Mouse (Mus musculus): ENCODE results near the gene Gabra3. TPM values are rescaled to one million over a fixed set of nuclear protein-coding genes. Genes with fewer than 3 reads are reported as not detected.

Gabra3 gene
- 24.6 and 64.8 TPM in 2 replicates for polyA plus RNA-seq (2014; fragmentation: Nextera tagmentation; extraction: Ambion mirVana)

- no peaks in the 10 kb centered on the region for H3K27me3 ChIP-seq (ENCODE audit: control insufficient read depth, insufficient read depth, low read length)
- peak within 1 kb of the TSS; percentile 50 for H3K9ac ChIP-seq (replicated peaks; ENCODE audit: low read depth, low read length)
- H3K4me2 ChIP-seq (ENCODE audit: low read depth, low read length) = peak within 1 kb of the TSS; percentile 37
- H3K27ac ChIP-seq (ENCODE audit: low read depth, low read length) = peak within 1 kb of the TSS; percentile 34; the same call in 1 of the 2 replicates
- H3K36me3 ChIP-seq (ENCODE audit: control insufficient read depth, insufficient read depth, low read length) = no peaks in the 10 kb centered on the region
- H3K4me1 ChIP-seq (ENCODE audit: control insufficient read depth, insufficient read depth, low read length) = no peaks in the 10 kb centered on the region
- no peaks in the 10 kb centered on the region for H3K9me3 ChIP-seq (ENCODE audit: control insufficient read depth, low read length)
- H3K4me3 ChIP-seq (ENCODE audit: low read depth, low read length) = peak within 1 kb of the TSS; percentile 39
- peak; percentile 92 for ATAC-seq (ENCODE audit: low read depth)
- 15% methylated on average over 4 of the region's 4 CpGs for WGBS
These were observed at the start of gene Gabra3 for GRCm38 (mm10) chrX:72656230-72656898. Gene Gabra3, minus strand, starts transcription at chrX:72656848.

DNA sequence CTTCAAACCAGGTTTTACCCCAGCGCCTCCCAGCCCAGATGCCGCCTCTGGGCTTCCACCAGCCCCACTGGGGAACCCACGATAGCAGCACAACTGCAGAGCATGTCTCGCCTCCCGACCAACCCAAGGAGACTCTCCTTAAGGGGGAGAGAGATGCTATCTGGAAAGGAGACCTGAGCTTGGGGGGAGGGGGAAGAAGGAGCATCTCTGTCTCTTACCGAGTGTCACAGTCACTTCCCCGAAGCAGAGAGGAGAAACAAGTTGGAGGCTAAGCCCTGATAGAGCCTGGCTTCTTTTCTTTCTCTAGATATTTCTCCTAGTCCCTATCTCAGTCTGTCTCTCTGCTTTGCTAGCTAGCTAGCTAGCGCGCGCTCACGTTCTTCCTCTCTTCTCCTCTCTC lies 859 bp downstream of the Gabra3 start:
- WGBS = 16% methylated on average over 11 of the region's 11 CpGs
- peak; percentile 88 for ATAC-seq (ENCODE audit: low read depth)

GRCm38 (mm10) chrX:72655381-72655780 lies 1.3 kb downstream of the Gabra3 start:
- Histone ChIP-seq H3K27ac (ENCODE audit: low read depth, low read length) (no peak overlapping the region), H3K27me3 (ENCODE audit: control insufficient read depth, insufficient read depth, low read length) (no peaks in the 10 kb centered on the region), H3K9ac (replicated peaks; ENCODE audit: low read depth, low read length) (peak overlapping the region; percentile 50), H3K4me3 (ENCODE audit: low read depth, low read length) (peak overlapping the region; percentile 39), H3K9me3 (ENCODE audit: control insufficient read depth, low read length) (no peaks in the 10 kb centered on the region), H3K4me1 (ENCODE audit: control insufficient read depth, insufficient read depth, low read length) (no peaks in the 10 kb centered on the region), H3K4me2 (ENCODE audit: low read depth, low read length) (peak overlapping the region; percentile 37), H3K36me3 (ENCODE audit: control insufficient read depth, insufficient read depth, low read length) (no peaks in the 10 kb centered on the region)
- ATAC-seq (ENCODE audit: low read depth) = peak; percentile 60
- 14% methylated on average over 5 of the region's 5 CpGs for WGBS

More for the DNA sequence above, 859 bp downstream of the Gabra3 start:
- H3K27me3 ChIP-seq (ENCODE audit: control insufficient read depth, insufficient read depth, low read length) = no peaks in the 10 kb centered on the region
- peak overlapping the region; percentile 37 for H3K4me2 ChIP-seq (ENCODE audit: low read depth, low read length)
- H3K9me3 ChIP-seq (ENCODE audit: control insufficient read depth, low read length) = no peaks in the 10 kb centered on the region
- peak overlapping the region; percentile 34; the same call in 1 of the 2 replicates for H3K27ac ChIP-seq (ENCODE audit: low read depth, low read length)
- H3K4me1 ChIP-seq (ENCODE audit: control insufficient read depth, insufficient read depth, low read length) = no peaks in the 10 kb centered on the region
- H3K36me3 ChIP-seq (ENCODE audit: control insufficient read depth, insufficient read depth, low read length) = no peaks in the 10 kb centered on the region
- H3K4me3 ChIP-seq (ENCODE audit: low read depth, low read length) = peak overlapping the region; percentile 39
- H3K9ac ChIP-seq (replicated peaks; ENCODE audit: low read depth, low read length) = peak overlapping the region; percentile 50

GRCm38 (mm10) chrX:72650688-72651087 lies 6.0 kb downstream of the Gabra3 start:
- ATAC-seq (ENCODE audit: low read depth) = no peak
- no peaks in the 10 kb centered on the region for H3K27me3 ChIP-seq (ENCODE audit: control insufficient read depth, insufficient read depth, low read length)
- no peak overlapping the region for H3K27ac ChIP-seq (ENCODE audit: low read depth, low read length)
- H3K4me3 ChIP-seq (ENCODE audit: low read depth, low read length) = no peak overlapping the region
- H3K4me2 ChIP-seq (ENCODE audit: low read depth, low read length) = no peak overlapping the region
- H3K9me3 ChIP-seq (ENCODE audit: control insufficient read depth, low read length) = no peaks in the 10 kb centered on the region
- H3K9ac ChIP-seq (replicated peaks; ENCODE audit: low read depth, low read length) = no peak overlapping the region
- 78% methylated on average over 3 of the region's 3 CpGs for WGBS
- H3K4me1 ChIP-seq (ENCODE audit: control insufficient read depth, insufficient read depth, low read length) = no peaks in the 10 kb centered on the region
- H3K36me3 ChIP-seq (ENCODE audit: control insufficient read depth, insufficient read depth, low read length) = no peaks in the 10 kb centered on the region

- Histone ChIP-seq H3K4me1 (ENCODE audit: control insufficient read depth, insufficient read depth, low read length) (no peaks in the 10 kb centered on the region), H3K9me3 (ENCODE audit: control insufficient read depth, low read length) (no peaks in the 10 kb centered on the region), H3K27me3 (ENCODE audit: control insufficient read depth, insufficient read depth, low read length) (no peaks in the 10 kb centered on the region), H3K27ac (ENCODE audit: low read depth, low read length) (no peak overlapping the region), H3K4me3 (ENCODE audit: low read depth, low read length) (no peak overlapping the region), H3K9ac (replicated peaks; ENCODE audit: low read depth, low read length) (no peak overlapping the region), H3K36me3 (ENCODE audit: control insufficient read depth, insufficient read depth, low read length) (no peaks in the 10 kb centered on the region), H3K4me2 (ENCODE audit: low read depth, low read length) (no peak overlapping the region)
- no peak for ATAC-seq (ENCODE audit: low read depth)
- WGBS = 57% methylated on average over 2 of the region's 2 CpGs
These were observed 12.0 kb downstream of the Gabra3 start for GRCm38 (mm10) chrX:72644691-72645090.

- 85% methylated on average over 5 of the region's 5 CpGs for WGBS
- no peak overlapping the region for H3K4me3 ChIP-seq (ENCODE audit: low read depth, low read length)
- H3K27me3 ChIP-seq (ENCODE audit: control insufficient read depth, insufficient read depth, low read length) = no peaks in the 10 kb centered on the region
- ATAC-seq (ENCODE audit: low read depth) = no peak
- H3K4me2 ChIP-seq (ENCODE audit: low read depth, low read length) = no peak overlapping the region
- H3K36me3 ChIP-seq (ENCODE audit: control insufficient read depth, insufficient read depth, low read length) = no peaks in the 10 kb centered on the region
- H3K9ac ChIP-seq (replicated peaks; ENCODE audit: low read depth, low read length) = no peak overlapping the region
- H3K4me1 ChIP-seq (ENCODE audit: control insufficient read depth, insufficient read depth, low read length) = no peaks in the 10 kb centered on the region
- no peak overlapping the region for H3K27ac ChIP-seq (ENCODE audit: low read depth, low read length)
- H3K9me3 ChIP-seq (ENCODE audit: control insufficient read depth, low read length) = no peaks in the 10 kb centered on the region
These were observed 159.4 kb downstream of the Gabra3 start for GRCm38 (mm10) chrX:72497284-72497683.

- Histone ChIP-seq H3K36me3 (ENCODE audit: control insufficient read depth, insufficient read depth, low read length) (no peaks in the 10 kb centered on the region), H3K9me3 (ENCODE audit: control insufficient read depth, low read length) (no peaks in the 10 kb centered on the region), H3K4me3 (ENCODE audit: low read depth, low read length) (no peak overlapping the region), H3K4me1 (ENCODE audit: control insufficient read depth, insufficient read depth, low read length) (no peaks in the 10 kb centered on the region), H3K4me2 (ENCODE audit: low read depth, low read length) (no peak overlapping the region), H3K27ac (ENCODE audit: low read depth, low read length) (no peak overlapping the region), H3K27me3 (ENCODE audit: control insufficient read depth, insufficient read depth, low read length) (no peaks in the 10 kb centered on the region), H3K9ac (replicated peaks; ENCODE audit: low read depth, low read length) (no peak overlapping the region)
- 84% methylated on average over 2 of the region's 2 CpGs for WGBS
- no peak for ATAC-seq (ENCODE audit: low read depth)
These were observed 166.8 kb downstream of the Gabra3 start for GRCm38 (mm10) chrX:72489806-72490205.

DNA sequence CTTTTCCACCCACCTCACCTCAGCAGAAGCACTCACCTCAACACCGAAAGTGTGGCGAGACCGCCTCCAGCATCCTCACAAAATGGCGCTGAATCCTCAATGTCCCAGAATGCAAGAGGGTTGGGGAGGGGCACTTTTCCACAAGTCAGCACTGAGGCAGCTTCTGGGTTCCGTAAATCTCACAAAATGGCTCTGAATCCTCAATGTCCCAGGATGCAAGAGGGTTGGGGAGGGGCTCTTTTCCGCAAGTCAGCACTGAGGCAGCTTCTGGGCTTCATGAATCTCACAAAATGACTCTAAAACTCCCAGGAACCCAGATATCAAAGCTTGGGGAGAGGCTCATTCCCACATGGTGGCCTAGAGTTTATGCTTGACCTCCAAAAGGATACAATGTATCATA lies 269.9 kb downstream of the Gabra3 start, which contains the start of gene Magea10:
Gene Magea10 (minus strand): TSS at position 101 of the 400 bp plus-strand sequence.
- Histone ChIP-seq H3K9me3 (ENCODE audit: control insufficient read depth, low read length) (no peaks in the 10 kb centered on the region), H3K27me3 (ENCODE audit: control insufficient read depth, insufficient read depth, low read length) (no peaks in the 10 kb centered on the region), H3K36me3 (ENCODE audit: control insufficient read depth, insufficient read depth, low read length) (no peaks in the 10 kb centered on the region), H3K9ac (replicated peaks; ENCODE audit: low read depth, low read length) (no peak within 1 kb of the TSS), H3K27ac (ENCODE audit: low read depth, low read length) (no peak within 1 kb of the TSS), H3K4me1 (ENCODE audit: control insufficient read depth, insufficient read depth, low read length) (no peaks in the 10 kb centered on the region), H3K4me2 (ENCODE audit: low read depth, low read length) (no peak within 1 kb of the TSS), H3K4me3 (ENCODE audit: low read depth, low read length) (no peak within 1 kb of the TSS)
- ATAC-seq (ENCODE audit: low read depth) = no peak
- whole genome bisulfite sequencing = 95% methylated on average over 6 of the region's 6 CpGs

Data from neural tube, embryonic 14.5 days (tissue).